Mouse (Mus musculus): ENCODE results near the gene Hsf2.

DNA sequence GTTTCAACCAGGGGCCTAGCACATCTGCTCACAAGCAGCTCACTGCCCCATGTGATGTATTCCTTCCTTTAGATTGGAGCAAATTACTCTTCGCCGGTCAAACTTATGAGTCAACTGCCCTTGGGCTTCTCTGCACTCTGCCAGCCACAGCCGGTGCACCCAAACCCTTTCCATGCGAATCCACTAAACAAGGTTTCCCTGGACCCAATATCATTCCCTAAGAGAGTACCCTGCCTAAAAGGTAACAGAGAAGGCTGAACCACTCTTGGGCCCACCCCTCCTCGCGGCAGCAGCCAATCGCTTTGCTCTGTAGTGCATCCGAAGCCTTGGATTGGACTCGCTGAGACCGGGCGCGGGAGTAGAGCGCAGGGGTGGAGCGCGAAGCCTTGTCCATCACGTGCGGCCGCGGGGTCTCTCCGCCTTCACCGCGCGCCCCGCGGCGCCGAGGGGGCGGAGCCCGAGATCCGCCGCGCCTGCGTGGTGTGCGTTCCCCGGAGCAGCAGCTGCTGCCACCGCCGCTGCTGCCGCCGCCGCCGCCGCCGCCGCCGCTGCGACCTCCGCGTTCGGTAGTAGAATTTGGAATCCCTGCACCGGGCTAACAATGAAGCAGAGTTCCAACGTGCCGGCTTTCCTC is at the start of gene Hsf2:
- TF ChIP-seq CTCF (IDR thresholded peaks at IDR 0.05; ENCODE audit: low read depth) (no peak), EP300 (IDR thresholded peaks at IDR 0.05; ENCODE audit: low read depth) (no peak)
